Mouse (Mus musculus) bone marrow macrophage, adult 2 months (primary cell): ENCODE results near the gene Nptn.

ENCODE experiments used
- CTCF ChIP-seq: IDR thresholded peaks from 2 replicates; pipeline ENCODE4 v1.5.1; 2012; ENCODE audit warnings: low read depth, mild to moderate bottlenecking, low read length, moderate library complexity
- POLR2A ChIP-seq: IDR thresholded peaks from 2 replicates; pipeline ENCODE4 v1.6.1; 2012; ENCODE audit warnings: mild to moderate bottlenecking, low read depth, low read length, borderline replicate concordance

DNA sequence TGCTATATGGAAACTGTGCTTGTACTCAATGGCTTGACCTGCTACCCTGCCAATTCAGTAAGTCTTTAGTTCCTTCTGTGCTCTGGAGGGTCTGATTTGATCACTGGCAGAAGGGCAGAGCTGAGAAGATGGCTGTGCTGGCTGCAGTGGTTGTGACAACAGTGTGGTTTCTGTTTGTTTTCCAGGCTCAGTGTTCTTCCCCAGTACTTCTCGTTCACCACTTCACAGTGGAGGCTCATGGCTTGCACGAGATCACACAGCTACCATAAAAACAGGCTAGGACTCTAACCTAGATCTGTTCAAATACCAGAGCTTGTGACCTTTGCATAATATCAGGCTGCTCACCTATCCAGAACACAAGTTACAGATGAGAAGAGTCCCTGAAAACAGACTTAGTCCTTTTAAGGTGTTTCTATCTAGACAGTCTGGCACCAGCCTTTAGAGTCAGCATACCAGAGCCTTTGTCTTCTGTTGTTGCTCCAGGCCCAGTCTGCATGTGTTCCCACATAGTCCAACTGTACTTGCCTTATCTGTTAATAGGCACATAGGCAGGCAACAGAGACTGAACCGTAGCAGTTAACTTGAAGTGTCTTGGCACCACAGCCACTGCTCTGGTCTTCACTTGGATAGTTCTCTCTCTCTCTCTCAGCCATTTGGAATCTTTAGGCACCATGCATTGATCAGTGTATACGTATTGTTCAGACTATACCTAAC lies 76.7 kb downstream of the Nptn start:
- no peak for TF ChIP-seq POLR2A
- TF ChIP-seq CTCF, result no peak
